In genomic region chr12:90095754-90096153, GRCm38 (mm10) we compare ENCODE assay signal across 28 mouse cellular contexts.
"Had no signal": no experiment of that assay in that cellular context is flagged by ENCODE, and none has a peak within 500 bp of the region (broad histone marks: within the 10 kb centered on the region; RNA-seq: fewer than 3 reads in every experiment).

No protein-coding gene starts in this region.

- DNase-seq: cerebellum, adult 8-10 months; cerebellum, adult 9-10 months; cerebellum, adult 9-11 months; cerebellum, postnatal 10 days; cerebellum, postnatal 14 days; cerebellum, postnatal 25 days; cerebellum, postnatal 36 days; embryo, embryonic 11 days; forebrain, postnatal 0 days; gastrocnemius, adult 2 months; gastrocnemius, postnatal 10 days; gastrocnemius, postnatal 14 days; gastrocnemius, postnatal 25 days; gastrocnemius, postnatal 36 days; heart, adult 11 months; heart, adult 18-20 months; heart, adult 2 months had no signal

- ATAC-seq: forebrain, embryonic 13.5 days; forebrain, embryonic 14.5 days; forebrain, embryonic 15.5 days; forebrain, embryonic 16.5 days; forebrain, postnatal 0 days had no signal

- H3K36me3 ChIP-seq: embryonic facial prominence, embryonic 10.5 days; embryonic facial prominence, embryonic 12.5 days; embryonic facial prominence, embryonic 13.5 days; embryonic facial prominence, embryonic 15.5 days; forebrain, embryonic 10.5 days; forebrain, embryonic 12.5 days; forebrain, embryonic 15.5 days had no signal

- H3K4me1 ChIP-seq: embryonic facial prominence, embryonic 10.5 days; embryonic facial prominence, embryonic 12.5 days; embryonic facial prominence, embryonic 13.5 days; embryonic facial prominence, embryonic 15.5 days; forebrain, embryonic 10.5 days; forebrain, embryonic 12.5 days; forebrain, embryonic 13.5 days; forebrain, embryonic 15.5 days had no signal

- H3K9me3 ChIP-seq: embryonic facial prominence, embryonic 10.5 days; embryonic facial prominence, embryonic 12.5 days; embryonic facial prominence, embryonic 13.5 days; embryonic facial prominence, embryonic 15.5 days; forebrain, embryonic 10.5 days; forebrain, embryonic 12.5 days; forebrain, embryonic 13.5 days; forebrain, embryonic 15.5 days had no signal

- H3K4me3 ChIP-seq: embryonic facial prominence, embryonic 10.5 days; embryonic facial prominence, embryonic 12.5 days; embryonic facial prominence, embryonic 13.5 days; embryonic facial prominence, embryonic 15.5 days; erythroblast, embryonic 14.5 days; forebrain, embryonic 10.5 days; forebrain, embryonic 12.5 days; forebrain, embryonic 13.5 days; forebrain, embryonic 15.5 days; gastrocnemius, adult 2 months; heart, adult 2 months had no signal

- H3K27me3 ChIP-seq: embryonic facial prominence, embryonic 12.5 days; embryonic facial prominence, embryonic 13.5 days; embryonic facial prominence, embryonic 15.5 days; forebrain, embryonic 12.5 days; forebrain, embryonic 13.5 days; forebrain, embryonic 15.5 days had no signal

- H3K9ac ChIP-seq: embryonic facial prominence, embryonic 12.5 days; embryonic facial prominence, embryonic 13.5 days; embryonic facial prominence, embryonic 15.5 days; forebrain, embryonic 12.5 days; forebrain, embryonic 13.5 days; forebrain, embryonic 15.5 days; forebrain, postnatal 0 days had no signal

- H3K27ac ChIP-seq: embryonic facial prominence, embryonic 10.5 days; embryonic facial prominence, embryonic 12.5 days; embryonic facial prominence, embryonic 13.5 days; embryonic facial prominence, embryonic 15.5 days; forebrain, embryonic 10.5 days; forebrain, embryonic 12.5 days; forebrain, embryonic 13.5 days; forebrain, embryonic 15.5 days; gastrocnemius, adult 2 months; heart, adult 2 months had no signal

- H3K4me2 ChIP-seq: embryonic facial prominence, embryonic 12.5 days; embryonic facial prominence, embryonic 13.5 days; embryonic facial prominence, embryonic 15.5 days; forebrain, embryonic 12.5 days; forebrain, embryonic 13.5 days; forebrain, embryonic 15.5 days had no signal
